Mouse (Mus musculus): ENCODE results near the gene Prph.

DNA sequence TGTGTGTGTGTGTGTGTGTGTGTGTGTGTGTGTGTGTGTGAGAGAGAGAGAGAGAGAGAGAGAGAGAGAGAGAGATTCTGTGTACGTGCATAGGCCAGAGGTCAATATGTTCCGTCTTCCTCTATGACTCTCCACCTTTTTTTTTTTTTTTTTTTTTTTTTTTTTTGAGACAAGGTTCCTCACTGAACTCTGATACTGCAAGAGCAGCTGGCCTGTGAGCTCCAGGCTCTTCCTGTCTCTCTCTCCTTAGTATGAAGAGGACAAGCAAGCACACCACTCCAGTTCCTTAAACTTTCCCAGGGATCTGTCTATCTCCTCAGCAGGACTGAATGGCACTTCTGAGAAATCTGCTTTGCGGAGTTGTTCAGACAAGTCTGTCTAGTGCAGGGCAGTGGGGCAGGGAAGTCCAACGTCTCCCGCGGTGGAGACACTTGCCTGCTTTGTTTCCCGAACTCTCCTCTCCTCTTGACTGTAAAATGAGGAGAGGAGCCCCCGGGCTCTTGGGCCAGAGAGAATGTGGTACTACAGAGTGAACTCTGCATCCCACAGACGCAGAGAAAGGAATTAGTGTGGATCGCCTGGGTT is 26.0 kb upstream of the Prph start:
- no peak for TF ChIP-seq CTCF (IDR thresholded peaks at IDR 0.05; ENCODE audit: low read depth, low read length)
- no peak for TF ChIP-seq POLR2A (IDR thresholded peaks at IDR 0.05; ENCODE audit: insufficient read depth, low read length)
